25 mouse cellular contexts compared by ENCODE assay signal in genomic region chr9:77419501-77420199, GRCm38 (mm10).
DNase-seq lines count a peak whose midpoint lies in the region; ATAC-seq and TF ChIP-seq lines count a peak whose summit lies in the region.
"Had no signal": no experiment of that assay in that cellular context is flagged by ENCODE, and none has a peak within 500 bp of the region (broad histone marks: within the 10 kb centered on the region; RNA-seq: fewer than 3 reads in every experiment).

No protein-coding gene starts in this region.

- ATAC-seq in heart, embryonic 14.5 days (ENCODE audit: insufficient number of reproducible peaks, insufficient read depth, low FRiP score, low read depth), result peak; percentile 66; the same call in 1 of the 2 replicates
- no peak for ATAC-seq in midbrain, embryonic 11.5 days (ENCODE audit: low FRiP score)
- no peak for ATAC-seq in midbrain, embryonic 15.5 days (replicated peaks)
- no peak; the same call in 1 of the 2 replicates for ATAC-seq in liver, embryonic 15.5 days (ENCODE audit: insufficient read depth)
- no peak for ATAC-seq in stomach, postnatal 0 days (ENCODE audit: low FRiP score, low TSS enrichment)
- ATAC-seq: forebrain, embryonic 14.5 days; intestine, embryonic 15.5 days; lung, postnatal 0 days had no signal

- no peaks in the 10 kb centered on the region for H3K9me3 ChIP-seq in heart, embryonic 14.5 days (ENCODE audit: control insufficient read depth, low read length)
- H3K9me3 ChIP-seq in midbrain, embryonic 11.5 days (ENCODE audit: control insufficient read depth, low read length), result no peaks in the 10 kb centered on the region
- no peaks in the 10 kb centered on the region for H3K9me3 ChIP-seq in midbrain, embryonic 15.5 days
- no peaks in the 10 kb centered on the region for H3K9me3 ChIP-seq in liver, embryonic 15.5 days (replicated peaks)
- H3K9me3 ChIP-seq in stomach, postnatal 0 days (ENCODE audit: control insufficient read depth, low read length), result no peaks in the 10 kb centered on the region
- H3K9me3 ChIP-seq: embryonic facial prominence, embryonic 12.5 days; intestine, embryonic 15.5 days; limb, embryonic 10.5 days; midbrain, embryonic 12.5 days had no signal

- intact Hi-C loops in heart, postnatal 36 days (cut with DNase I), result no loop called here

- H3K9ac ChIP-seq in heart, embryonic 14.5 days (ENCODE audit: low read length), result no peak overlapping the region
- H3K9ac ChIP-seq in midbrain, embryonic 11.5 days (ENCODE audit: low read length), result no peak overlapping the region
- no peak overlapping the region for H3K9ac ChIP-seq in midbrain, embryonic 15.5 days
- no peak overlapping the region; the same call in 1 of the 2 replicates for H3K9ac ChIP-seq in liver, embryonic 15.5 days
- no peak overlapping the region for H3K9ac ChIP-seq in stomach, postnatal 0 days (ENCODE audit: low read length)
- H3K9ac ChIP-seq: embryonic facial prominence, embryonic 12.5 days; hindbrain, embryonic 14.5 days; intestine, embryonic 15.5 days; midbrain, embryonic 12.5 days had no signal

- peaks cover 7 to 24% of the 10 kb centered on the region in 2 experiments for H3K4me1 ChIP-seq in heart, embryonic 14.5 days (ENCODE audit: control insufficient read depth in 2 of 2, insufficient read depth in 2 of 2, low read length in 2 of 2)
- H3K4me1 ChIP-seq in midbrain, embryonic 11.5 days (ENCODE audit: control insufficient read depth, insufficient read depth, low read length), result no peaks in the 10 kb centered on the region
- H3K4me1 ChIP-seq in midbrain, embryonic 15.5 days, result no peaks in the 10 kb centered on the region
- H3K4me1 ChIP-seq in liver, embryonic 15.5 days (replicated peaks), result peaks cover 34% of the 10 kb centered on the region
- H3K4me1 ChIP-seq in stomach, postnatal 0 days (replicated peaks; ENCODE audit: control insufficient read depth, insufficient read depth), result no peaks in the 10 kb centered on the region
- H3K4me1 ChIP-seq: embryonic facial prominence, embryonic 12.5 days; intestine, embryonic 15.5 days; limb, embryonic 10.5 days; midbrain, embryonic 12.5 days had no signal

- no peak for TF ChIP-seq CTCF in stomach, postnatal 0 days (IDR thresholded peaks at IDR 0.05; ENCODE audit: low read depth)

- no peak for TF ChIP-seq EP300 in stomach, postnatal 0 days (optimal IDR thresholded peaks at IDR 0.05)

- no peaks in the 10 kb centered on the region for H3K27me3 ChIP-seq in heart, embryonic 14.5 days (ENCODE audit: control insufficient read depth, insufficient read depth, low read length)
- no peaks in the 10 kb centered on the region for H3K27me3 ChIP-seq in midbrain, embryonic 11.5 days (ENCODE audit: control insufficient read depth, insufficient read depth, low read length)
- H3K27me3 ChIP-seq in midbrain, embryonic 15.5 days (replicated peaks), result no peaks in the 10 kb centered on the region
- no peaks in the 10 kb centered on the region for H3K27me3 ChIP-seq in liver, embryonic 15.5 days
- H3K27me3 ChIP-seq in stomach, postnatal 0 days (ENCODE audit: control insufficient read depth, insufficient read depth, low read length), result no peaks in the 10 kb centered on the region
- H3K27me3 ChIP-seq: CH12.LX; embryonic facial prominence, embryonic 12.5 days; intestine, embryonic 15.5 days; midbrain, embryonic 12.5 days had no signal

- H3K36me3 ChIP-seq in heart, embryonic 14.5 days (ENCODE audit: control insufficient read depth, insufficient read depth, low read length), result no peaks in the 10 kb centered on the region
- H3K36me3 ChIP-seq in midbrain, embryonic 11.5 days (ENCODE audit: control insufficient read depth, insufficient read depth, low read length), result no peaks in the 10 kb centered on the region
- no peaks in the 10 kb centered on the region for H3K36me3 ChIP-seq in midbrain, embryonic 15.5 days (replicated peaks)
- no peaks in the 10 kb centered on the region for H3K36me3 ChIP-seq in liver, embryonic 15.5 days (replicated peaks)
- H3K36me3 ChIP-seq in stomach, postnatal 0 days (ENCODE audit: control insufficient read depth, insufficient read depth, low read length), result no peaks in the 10 kb centered on the region
- H3K36me3 ChIP-seq: embryonic facial prominence, embryonic 12.5 days; G1E; intestine, embryonic 15.5 days; limb, embryonic 10.5 days; midbrain, embryonic 12.5 days had no signal

- no peak for DNase-seq in heart, postnatal 36 days
- DNase-seq in midbrain, embryonic 11.5 days (ENCODE audit: low spot score, missing footprints), result peak; percentile 35
- no peak for DNase-seq in stomach, postnatal 0 days (ENCODE audit: low spot score)
- no peak for DNase-seq in cerebellum, adult 8-10 months
- no peak for DNase-seq in urinary bladder, postnatal 10 days (ENCODE audit: low spot score)
- DNase-seq: adrenal gland, adult 2 months; B cell, adult 2 months; cerebellum, adult 11 months; cerebellum, postnatal 14 days; kidney, adult 8-10 months; kidney, postnatal 25 days had no signal

- H3K27ac ChIP-seq in heart, embryonic 14.5 days (replicated peaks in 1 of 2; ENCODE audit: control insufficient read depth in 1 of 2, insufficient read depth in 1 of 2, low read depth in 2 of 2, low read length in 2 of 2), result peak overlapping the region; percentile 21 to 83; a peak in 2 of 4 replicates
- H3K27ac ChIP-seq in midbrain, embryonic 11.5 days (ENCODE audit: low read depth, low read length), result no peak overlapping the region
- no peak overlapping the region for H3K27ac ChIP-seq in midbrain, embryonic 15.5 days
- peak overlapping the region; percentile 53 for H3K27ac ChIP-seq in liver, embryonic 15.5 days (replicated peaks)
- H3K27ac ChIP-seq in stomach, postnatal 0 days (replicated peaks), result peak overlapping the region; percentile 45; the same call in 1 of the 2 replicates
- H3K27ac ChIP-seq: embryonic facial prominence, embryonic 12.5 days; hindbrain, embryonic 14.5 days; intestine, embryonic 15.5 days; layer of hippocampus, adult 2 months; limb, embryonic 10.5 days; macrophage; midbrain, embryonic 12.5 days had no signal

- 35% methylated on average over 9 of the region's 9 CpGs for WGBS in heart, embryonic 14.5 days
- WGBS in midbrain, embryonic 11.5 days, result 87% methylated on average over 9 of the region's 9 CpGs
- 91% methylated on average over 9 of the region's 9 CpGs for WGBS in midbrain, embryonic 15.5 days
- WGBS in liver, embryonic 15.5 days (ENCODE audit: insufficient replicate concordance), result 42% methylated on average over 9 of the region's 9 CpGs
- WGBS in stomach, postnatal 0 days, result 78% methylated on average over 9 of the region's 9 CpGs

- peak overlapping the region; percentile 13; the same call in 1 of the 2 replicates for H3K4me2 ChIP-seq in heart, embryonic 14.5 days (ENCODE audit: low read length)
- H3K4me2 ChIP-seq in midbrain, embryonic 11.5 days, result no peak overlapping the region
- no peak overlapping the region for H3K4me2 ChIP-seq in midbrain, embryonic 15.5 days
- peak overlapping the region; percentile 27 for H3K4me2 ChIP-seq in liver, embryonic 15.5 days
- no peak overlapping the region for H3K4me2 ChIP-seq in stomach, postnatal 0 days (replicated peaks; ENCODE audit: low read depth)
- H3K4me2 ChIP-seq: embryonic facial prominence, embryonic 12.5 days; hindbrain, embryonic 14.5 days; intestine, embryonic 15.5 days; midbrain, embryonic 12.5 days had no signal

- no peak overlapping the region for H3K4me3 ChIP-seq in heart, embryonic 14.5 days (ENCODE audit: control insufficient read depth in 1 of 2, insufficient read depth in 1 of 2, low read depth in 1 of 2, low read length in 2 of 2)
- no peak overlapping the region for H3K4me3 ChIP-seq in midbrain, embryonic 11.5 days (ENCODE audit: low read depth, low read length)
- H3K4me3 ChIP-seq in midbrain, embryonic 15.5 days, result no peak overlapping the region
- H3K4me3 ChIP-seq in liver, embryonic 15.5 days (replicated peaks), result no peak overlapping the region
- H3K4me3 ChIP-seq in stomach, postnatal 0 days (ENCODE audit: low read depth, low read length), result no peak overlapping the region
- H3K4me3 ChIP-seq: embryonic facial prominence, embryonic 12.5 days; intestine, embryonic 15.5 days; layer of hippocampus, adult 2 months; limb, embryonic 10.5 days; midbrain, embryonic 12.5 days had no signal

Comparison
In these comparisons a context has a peak if more than half of its experiments do, and no peak if none do; other contexts are left out.
1. H3K27ac ChIP-seq: peak in heart, embryonic 14.5 days (2 of 2), liver, embryonic 15.5 days (single experiment) and stomach, postnatal 0 days (single experiment); none in midbrain, embryonic 11.5 days (single experiment) and midbrain, embryonic 15.5 days (single experiment).
2. H3K4me2 ChIP-seq: peak in heart, embryonic 14.5 days (single experiment) and liver, embryonic 15.5 days (single experiment); none in midbrain, embryonic 11.5 days (single experiment), midbrain, embryonic 15.5 days (single experiment) and stomach, postnatal 0 days (single experiment).